In genomic region chr11:113892924-113893323, GRCm38 (mm10) we compare ENCODE assay signal across 12 mouse cellular contexts.
DNase-seq lines count a peak whose midpoint lies in the region.
"Had no signal": no experiment of that assay in that cellular context is flagged by ENCODE, and none has a peak within 500 bp of the region (broad histone marks: within the 10 kb centered on the region; RNA-seq: fewer than 3 reads in every experiment).

No protein-coding gene starts in this region.

- no peak overlapping the region for H3K4me3 ChIP-seq in limb, embryonic 10.5 days
- H3K4me3 ChIP-seq: forebrain, embryonic 12.5 days; lung, embryonic 15.5 days; neural tube, embryonic 12.5 days had no signal

- no peaks in the 10 kb centered on the region for H3K9me3 ChIP-seq in limb, embryonic 10.5 days (replicated peaks)
- H3K9me3 ChIP-seq: forebrain, embryonic 12.5 days; lung, embryonic 15.5 days; neural tube, embryonic 12.5 days had no signal

- H3K4me1 ChIP-seq in limb, embryonic 10.5 days: peaks cover 25% of the 10 kb centered on the region
- H3K4me1 ChIP-seq: lung, embryonic 15.5 days had no signal

- no peaks in the 10 kb centered on the region for H3K27me3 ChIP-seq in limb, embryonic 10.5 days (ENCODE audit: low read depth, poor library complexity, severe bottlenecking)
- H3K27me3 ChIP-seq: forebrain, embryonic 12.5 days; lung, embryonic 15.5 days; neural tube, embryonic 12.5 days had no signal

- peak; percentile 13 for DNase-seq in embryo, embryonic 11.5 days (ENCODE audit: low read depth, low spot score)
- no peak for DNase-seq in embryo, embryonic 10.5 days (ENCODE audit: low spot score)
- peak; percentile 48 for DNase-seq in layer of hippocampus, adult 9-11 months
- no peak for DNase-seq in layer of hippocampus, postnatal 14 days (ENCODE audit: low spot score in 2 of 2)
- DNase-seq in R1 (ENCODE audit: low read depth, low spot score): peak; percentile 64
- no peak for DNase-seq in limb, embryonic 10.5 days (ENCODE audit: low spot score)
- no peak for DNase-seq in natural killer cell, adult 2 months (ENCODE audit: low spot score in 2 of 2)
- DNase-seq in kidney, postnatal 4 days: no peak
- DNase-seq: kidney, postnatal 36 days had no signal

- peak overlapping the region; percentile 64; the same call in 1 of the 2 replicates for H3K27ac ChIP-seq in limb, embryonic 10.5 days
- H3K27ac ChIP-seq: forebrain, embryonic 12.5 days; lung, embryonic 15.5 days; neural tube, embryonic 12.5 days had no signal

- WGBS in limb, embryonic 10.5 days: 67% methylated on average over 6 of the region's 6 CpGs

- no peaks in the 10 kb centered on the region for H3K36me3 ChIP-seq in limb, embryonic 10.5 days
- H3K36me3 ChIP-seq: forebrain, embryonic 12.5 days; lung, embryonic 15.5 days; neural tube, embryonic 12.5 days had no signal

Comparison
In these comparisons a context has a peak if more than half of its experiments do, and no peak if none do; other contexts are left out.
1. DNase-seq: peak in embryo, embryonic 11.5 days (single experiment), layer of hippocampus, adult 9-11 months (single experiment) and R1 (single experiment); none in embryo, embryonic 10.5 days (single experiment), layer of hippocampus, postnatal 14 days (0 of 2), limb, embryonic 10.5 days (single experiment), natural killer cell, adult 2 months (0 of 2) and kidney, postnatal 4 days (0 of 2).